Comparison of ENCODE assay signal across 1 mouse cellular context in the genomic region with DNA sequence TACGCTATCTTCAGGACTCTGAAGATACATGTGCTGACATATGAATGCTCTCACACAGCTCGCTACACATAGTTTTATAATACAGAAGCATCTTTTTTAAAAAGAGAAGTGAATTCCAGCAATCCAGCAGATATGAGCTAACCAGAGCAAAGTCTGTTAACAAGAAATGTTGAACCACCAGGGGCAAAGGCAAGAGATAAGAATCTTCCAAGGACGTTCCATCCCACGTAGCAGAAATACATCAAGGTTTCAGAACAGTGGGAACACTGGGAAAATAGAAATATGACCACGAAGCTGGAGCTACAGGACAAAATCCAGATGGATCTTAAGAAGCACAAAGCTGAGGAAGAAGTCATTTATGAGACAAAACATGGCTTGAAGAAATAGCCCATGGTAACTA.
TF ChIP-seq lines count a peak whose summit lies in the region.

No protein-coding gene starts in this region.

TF ChIP-seq in MEL, 35 proteins besides CTCF, POLR2A, EP300 and RAD21 (continued from another document):
- no peak for TF ChIP-seq MEF2A (IDR thresholded peaks at IDR 0.05; ENCODE audit: extremely low read depth, insufficient replicate concordance, low read depth, low read length, poor library complexity, severe bottlenecking)
- TF ChIP-seq BHLHE40 (IDR thresholded peaks at IDR 0.05; ENCODE audit: borderline replicate concordance, low read depth, low read length) = no peak
